Mouse (Mus musculus) stomach, postnatal 0 days (tissue): ENCODE data around the gene Dusp3.

ENCODE experiments used
- CTCF ChIP-seq: IDR thresholded peaks from 2 replicates; pipeline ENCODE4 v1.5.1; 2016; ENCODE audit warnings: antibody characterized with exemption, low read depth, mild to moderate bottlenecking, moderate library complexity
- EP300 ChIP-seq: optimal IDR thresholded peaks from 2 replicates; pipeline ENCODE3; 2016; ENCODE audit warnings: antibody characterized with exemption

DNA sequence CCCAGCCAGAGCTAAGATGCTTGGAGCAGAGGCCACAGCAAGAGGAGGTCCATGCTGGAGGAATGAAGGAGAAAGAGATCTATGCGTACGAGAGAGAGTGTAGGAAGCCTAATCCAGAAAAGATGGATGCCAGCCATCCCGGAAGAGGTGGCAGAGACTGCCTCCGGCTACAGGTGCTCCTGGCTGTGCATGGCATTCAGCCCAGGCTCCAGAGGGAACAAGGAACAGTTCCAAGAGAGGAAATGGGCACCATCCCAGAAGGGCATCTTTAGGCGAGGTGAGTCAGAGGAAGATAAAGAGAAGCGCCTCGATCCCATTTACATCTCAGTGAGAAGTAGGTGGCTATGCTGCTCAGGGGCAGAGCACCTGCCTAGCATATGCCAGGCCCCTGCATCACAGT, 44.3 kb upstream of the Dusp3 start:
- TF ChIP-seq CTCF, result no peak
- no peak for TF ChIP-seq EP300
